Mouse (Mus musculus) kidney, postnatal 0 days (tissue): Measurements from ENCODE around the gene Clec2l. TPM values are rescaled to one million over a fixed set of nuclear protein-coding genes. Genes with fewer than 3 reads are reported as not detected.
A peak's percentile ranks its signal among the peaks of the same experiment; 100 is the strongest.

Source experiments
- ATAC-seq: fragments of 200-750 bp; cut with Nextera tagmentation; replicated peaks from 2 replicates; pipeline ENCODE4 v1.8.0; 2017; ENCODE audit warnings: low read depth, moderate number of reproducible peaks, moderate TSS enrichment, moderate library complexity; ENCODE audit not compliant: low FRiP score
- DNase-seq: peaks from one replicate; pipeline ENCODE4 v3.0.0-alpha.2; 2016; ENCODE audit warnings: low spot score
- H3K27ac ChIP-seq: fragments of 300-500 bp; sonication (generic); 2 replicates; pipeline ENCODE4 v1.5.1; 2014; ENCODE audit warnings: mild to moderate bottlenecking
- H3K27me3 ChIP-seq: fragments of 300-500 bp; sonication (generic); 2 replicates; pipeline ENCODE4 v1.6.1; 2014; ENCODE audit warnings: low read length, mixed read lengths; ENCODE audit not compliant: insufficient read depth
- H3K36me3 ChIP-seq: fragments of 300-500 bp; sonication (generic); 2 replicates; pipeline ENCODE4 v1.6.1; 2014; ENCODE audit warnings: low read length, mixed read lengths; ENCODE audit not compliant: insufficient read depth
- H3K4me1 ChIP-seq: fragments of 300-500 bp; sonication (generic); replicated peaks from 2 replicates; pipeline ENCODE4 v1.6.1; 2014; ENCODE audit warnings: antibody characterized with exemption, low read length, mixed read lengths; ENCODE audit not compliant: insufficient read depth
- H3K4me2 ChIP-seq: fragments of 300-500 bp; sonication (generic); 2 replicates; pipeline ENCODE4 v1.6.1; 2014; ENCODE audit warnings: mild to moderate bottlenecking, low read length, moderate library complexity, mixed read lengths
- H3K4me3 ChIP-seq: fragments of 300-500 bp; sonication (generic); replicated peaks from 2 replicates; pipeline ENCODE4 v1.5.1; 2014; ENCODE audit warnings: low read depth, low read length
- H3K9ac ChIP-seq: fragments of 300-500 bp; sonication (generic); 2 replicates; pipeline ENCODE4 v1.6.1; 2014; ENCODE audit warnings: low read depth, low read length
- H3K9me3 ChIP-seq: fragments of 300-500 bp; sonication (generic); replicated peaks from 2 replicates; pipeline ENCODE4 v1.6.1; 2016; ENCODE audit warnings: low read length, inconsistent platforms, mixed read lengths
- CTCF ChIP-seq: IDR thresholded peaks from 2 replicates; pipeline ENCODE4 v1.5.1; 2016; ENCODE audit warnings: antibody characterized with exemption, low read depth, mild to moderate bottlenecking, moderate library complexity
- WGBS: fragments of 180-500 bp; shearing (Covaris S2); extraction: QIAGEN DNeasy Blood & Tissue Kit; methylation state at CpG from one replicate; pipeline ENCODE4 v1.1.7; 2014; 5-methylcytosine and 5-hydroxymethylcytosine counted together
- polyA plus RNA-seq: library from polyadenylated mRNA; unstranded; fragments of >200 nt; fragmentation: Nextera tagmentation; extraction: Ambion mirVana; gene quantifications from 2 replicates; pipeline ENCODE4 v1.2.1, GENCODE M21; 2015

Clec2l gene
- polyA plus RNA-seq, 1 experiment from 2014 or later = 1.6 TPM

GRCm38 (mm10) chr6:38692556-38692955, 29.7 kb downstream of the Clec2l start:
- H3K36me3 ChIP-seq = peaks cover 20% of the 10 kb centered on the region
- 87% methylated on average over 6 of the region's 6 CpGs for WGBS

DNA sequence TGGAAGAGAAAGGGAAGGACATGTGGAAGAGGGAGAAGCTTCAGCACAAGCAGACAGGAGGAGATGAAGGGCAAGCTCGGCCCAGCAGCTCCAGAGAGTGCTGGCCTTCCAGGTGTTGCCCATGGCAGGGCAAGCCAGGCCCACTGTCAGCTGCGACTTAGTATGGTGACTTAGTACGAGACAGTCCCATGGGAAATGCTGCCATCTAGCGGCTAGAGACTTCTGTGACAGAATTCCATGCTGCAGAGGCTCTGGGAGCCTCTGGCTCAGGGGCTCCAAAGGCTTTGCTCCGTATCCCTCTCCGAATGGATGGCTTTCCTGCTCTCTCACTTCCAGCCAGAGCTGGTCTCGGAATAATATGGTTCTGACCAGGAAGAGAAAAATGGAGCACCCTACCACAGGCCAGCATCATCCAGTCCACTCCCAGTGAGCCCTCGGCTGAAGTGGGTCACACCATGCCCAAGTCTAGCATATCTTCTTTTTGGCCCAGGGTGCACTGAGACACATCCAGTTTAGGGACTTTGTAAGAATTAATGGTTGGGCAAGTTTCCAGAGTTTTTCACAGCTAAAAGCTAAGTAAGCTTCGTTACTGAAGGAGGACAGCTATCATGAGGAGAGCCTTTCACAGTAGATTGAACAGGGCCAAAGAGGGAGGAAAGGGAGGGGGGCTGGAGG, 32.6 kb downstream of the Clec2l start:
- H3K4me2 ChIP-seq = no peak overlapping the region
- H3K36me3 ChIP-seq = peaks cover 43% of the 10 kb centered on the region
- H3K27ac ChIP-seq = no peak overlapping the region
- no peak; the same call in 1 of the 2 replicates for ATAC-seq
- H3K9ac ChIP-seq = no peak overlapping the region
- H3K9me3 ChIP-seq = no peaks in the 10 kb centered on the region
- no peaks in the 10 kb centered on the region for H3K4me1 ChIP-seq
- peak; percentile 90 for TF ChIP-seq CTCF
- 23% methylated on average over 9 of the region's 9 CpGs for WGBS
- peak; percentile 90 for DNase-seq
- no peak overlapping the region for H3K4me3 ChIP-seq
- H3K27me3 ChIP-seq = no peaks in the 10 kb centered on the region

More at GRCm38 (mm10) chr6:38692556-38692955, 29.7 kb downstream of the Clec2l start:
- DNase-seq (no peak), ATAC-seq (no peak)
- H3K27ac ChIP-seq = no peak overlapping the region
- H3K4me3 ChIP-seq = no peak overlapping the region
- H3K4me1 ChIP-seq = no peaks in the 10 kb centered on the region
- no peak for TF ChIP-seq CTCF
- H3K9me3 ChIP-seq = no peaks in the 10 kb centered on the region
- no peak overlapping the region for H3K4me2 ChIP-seq
- H3K27me3 ChIP-seq = no peaks in the 10 kb centered on the region
- no peak overlapping the region for H3K9ac ChIP-seq

- DNase-seq = no peak
- Histone ChIP-seq H3K4me1 (no peaks in the 10 kb centered on the region), H3K9me3 (no peaks in the 10 kb centered on the region), H3K36me3 (peaks cover 49% of the 10 kb centered on the region), H3K4me2 (no peak overlapping the region), H3K9ac (no peak overlapping the region), H3K27ac (no peak overlapping the region), H3K27me3 (no peaks in the 10 kb centered on the region), H3K4me3 (no peak overlapping the region)
- no peak for ATAC-seq
- TF ChIP-seq CTCF = no peak
- WGBS = 84% methylated on average over 9 of the region's 9 CpGs
These were observed 33.7 kb downstream of the Clec2l start for GRCm38 (mm10) chr6:38696570-38696969.

DNA sequence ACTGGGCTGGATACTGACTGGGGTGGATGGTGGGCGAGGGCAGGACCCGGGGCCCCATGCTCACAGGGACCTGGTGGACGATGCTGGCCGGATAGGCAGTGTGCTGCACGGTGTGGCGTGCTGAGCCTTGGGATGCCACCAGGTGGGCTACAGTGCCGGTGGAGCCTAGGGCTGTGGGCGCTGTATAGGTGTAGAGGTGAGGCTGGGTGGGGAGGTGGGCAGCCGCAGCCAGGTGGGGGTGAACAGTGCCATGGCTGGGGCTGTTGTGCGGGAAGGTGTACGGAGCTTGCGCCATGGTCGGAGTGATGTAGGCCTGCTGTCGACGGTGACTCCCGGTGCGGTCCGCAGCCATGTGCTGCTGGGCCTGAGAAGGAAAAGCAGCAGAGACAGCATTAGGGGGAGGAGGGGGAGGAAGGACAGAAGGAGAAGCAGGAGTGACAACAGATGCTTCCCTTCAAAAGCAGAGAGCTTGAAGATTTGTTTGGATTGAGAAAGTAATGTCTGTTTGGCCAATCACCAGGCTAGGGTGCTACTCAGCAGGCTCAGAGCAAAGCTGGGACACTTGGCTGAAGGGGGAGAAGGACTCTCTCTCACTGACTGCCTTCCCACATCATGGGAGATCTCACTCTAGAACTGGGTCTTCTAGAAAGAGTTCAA, 35.5 kb downstream of the Clec2l start:
- Histone ChIP-seq H3K9me3 (no peaks in the 10 kb centered on the region), H3K4me2 (no peak overlapping the region), H3K27me3 (no peaks in the 10 kb centered on the region), H3K4me1 (no peaks in the 10 kb centered on the region), H3K27ac (no peak overlapping the region), H3K9ac (no peak overlapping the region), H3K36me3 (peaks cover 62% of the 10 kb centered on the region), H3K4me3 (no peak overlapping the region)
- DNase-seq = peak; percentile 58
- ATAC-seq = peak; percentile 47; the same call in 1 of the 2 replicates
- WGBS = 90% methylated on average over 18 of the region's 18 CpGs
- TF ChIP-seq CTCF = no peak

- H3K4me2 ChIP-seq = no peak overlapping the region
- no peaks in the 10 kb centered on the region for H3K4me1 ChIP-seq
- no peak for TF ChIP-seq CTCF
- DNase-seq (no peak), ATAC-seq (no peak)
- WGBS = 73% methylated on average over 2 of the region's 2 CpGs
- no peak overlapping the region for H3K9ac ChIP-seq
- peaks cover 51% of the 10 kb centered on the region for H3K36me3 ChIP-seq
- H3K27ac ChIP-seq = no peak overlapping the region
- no peaks in the 10 kb centered on the region for H3K27me3 ChIP-seq
- H3K9me3 ChIP-seq = no peaks in the 10 kb centered on the region
- no peak overlapping the region for H3K4me3 ChIP-seq
These were observed 38.6 kb downstream of the Clec2l start for GRCm38 (mm10) chr6:38701421-38701820.

DNA sequence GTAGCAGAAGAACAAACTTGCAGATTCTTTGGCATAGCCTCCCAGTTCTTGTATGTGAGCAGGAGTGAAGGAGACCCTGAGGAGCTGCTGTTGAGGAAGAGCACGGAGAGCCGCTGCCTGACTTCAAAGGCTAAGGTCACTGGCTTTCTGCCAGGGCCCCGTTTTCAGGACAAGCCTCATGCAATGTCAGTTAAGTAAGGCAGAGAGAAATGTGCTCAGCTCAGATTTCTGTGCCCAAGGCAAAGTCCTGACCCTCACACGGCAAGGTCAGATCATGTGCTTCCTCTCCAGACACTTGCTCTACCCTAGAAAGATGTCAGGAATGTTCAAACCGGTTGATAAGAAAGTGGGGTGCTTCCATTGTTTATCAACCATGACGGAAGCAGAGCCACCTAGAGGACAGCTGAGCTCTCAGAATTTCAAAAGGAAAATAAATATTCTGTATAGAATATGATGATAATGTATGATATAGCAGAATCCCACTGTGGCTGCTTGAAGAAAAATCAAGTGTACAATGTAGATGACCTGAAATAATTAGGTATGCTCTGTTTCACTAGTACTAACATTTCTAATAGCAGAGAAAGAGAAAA, 40.0 kb downstream of the Clec2l start:
- no peaks in the 10 kb centered on the region for H3K9me3 ChIP-seq
- no peak overlapping the region for H3K9ac ChIP-seq
- H3K4me3 ChIP-seq = no peak overlapping the region
- no peak overlapping the region for H3K4me2 ChIP-seq
- H3K36me3 ChIP-seq = peaks cover 52% of the 10 kb centered on the region
- no peak overlapping the region for H3K27ac ChIP-seq
- DNase-seq (no peak), ATAC-seq (no peak)
- H3K4me1 ChIP-seq = no peaks in the 10 kb centered on the region
- 15% methylated on average over 6 of the region's 6 CpGs for WGBS
- no peak for TF ChIP-seq CTCF
- no peaks in the 10 kb centered on the region for H3K27me3 ChIP-seq
